Mouse (Mus musculus) C3H10T1/2 (cell line): ENCODE data around the gene Pik3ca. TPM values are rescaled to one million over a fixed set of nuclear protein-coding genes. Genes with fewer than 3 reads are reported as not detected.

ENCODE experiments used
- polyA plus RNA-seq, 2 experiments: library from polyadenylated mRNA; unstranded; fragments of >200 nt; fragmentation: generic; extraction: Trizol; gene quantifications; one replicate each; pipeline ENCODE4 v1.2.1; 2012; ENCODE audit warnings: missing spikeins in 2 of 2

The Pik3ca gene
- polyA plus RNA-seq, result 1 to 10 TPM in 1 of 2 experiments, under 1 TPM in 1; 0.51 to 7.6 TPM

DNA sequence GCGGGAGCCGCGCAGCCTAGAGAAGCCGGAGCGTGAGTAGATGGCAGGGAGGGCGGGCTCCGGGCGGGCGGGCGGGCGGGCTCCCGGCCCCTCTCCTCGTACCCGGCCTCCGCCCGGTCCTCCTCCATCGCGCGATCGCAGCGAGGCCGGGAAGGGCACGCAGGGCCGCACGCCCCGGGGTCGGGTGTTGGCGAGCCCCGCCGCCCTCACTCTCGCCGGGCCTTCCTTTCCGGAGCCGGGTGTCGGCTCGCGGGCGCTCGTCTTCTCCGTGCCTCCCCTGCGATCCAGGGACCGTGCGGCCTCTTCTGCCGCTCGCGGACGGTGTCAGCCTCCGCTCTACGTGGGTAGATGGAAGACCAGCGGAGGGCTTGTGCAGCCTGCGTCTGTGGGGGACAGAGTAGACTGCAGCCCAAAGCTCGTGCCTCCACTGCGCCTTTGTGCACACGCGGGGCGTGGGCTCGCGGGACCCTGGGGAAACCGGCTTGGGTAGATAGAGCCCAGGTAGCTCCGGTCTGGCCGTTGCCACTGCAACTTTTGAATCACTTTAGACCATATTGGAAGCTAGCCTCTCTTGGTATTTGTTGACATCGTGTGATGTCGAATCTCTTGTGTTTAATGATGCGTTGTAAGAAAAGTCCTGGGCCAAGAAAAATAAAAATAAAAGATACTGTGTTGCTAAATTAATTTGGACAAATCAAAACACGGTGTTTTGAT lies at the start of gene Pik3ca:
TSS of gene Pik3ca (plus strand) at position 211 of the 714 bp plus-strand sequence.

DNA sequence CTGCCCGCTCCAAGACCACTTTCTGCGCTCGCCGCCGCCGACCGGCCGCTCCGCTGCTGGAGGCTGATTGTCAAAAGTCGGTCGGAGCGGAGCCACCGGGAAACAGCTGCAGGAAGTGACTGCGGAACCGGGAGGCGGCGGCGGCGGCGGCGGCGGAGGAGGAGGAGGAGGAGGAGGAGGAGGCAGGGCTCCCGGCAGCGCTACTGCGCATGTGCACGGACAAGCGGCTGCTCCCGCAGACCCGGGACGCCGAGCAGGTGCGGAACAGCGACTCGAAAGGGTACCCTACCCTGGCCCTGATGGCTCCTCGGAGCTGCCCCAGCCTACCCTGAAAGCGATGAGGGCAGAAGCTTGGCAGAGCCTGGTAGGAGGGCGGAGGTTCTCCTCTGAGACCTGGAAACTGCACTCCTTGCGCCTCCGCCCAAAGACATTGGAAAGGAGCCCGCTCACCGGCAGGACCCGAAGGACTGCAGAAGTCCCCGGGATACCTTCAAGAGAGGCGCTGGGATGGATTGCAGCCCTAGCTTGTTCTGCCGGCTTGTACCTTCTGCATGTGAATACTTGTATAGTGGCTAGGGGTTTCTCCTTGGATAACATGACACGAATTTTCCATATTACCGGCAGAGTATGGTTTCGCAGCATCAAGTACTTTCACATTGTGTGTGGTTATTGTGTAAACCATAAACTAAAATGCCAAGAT lies 31.8 kb upstream of the Pik3ca start, which contains the start of gene Zmat3:
TSS of gene Zmat3 (minus strand) at position 469 of the 700 bp plus-strand sequence.

GRCm38 (mm10) chr3:32492097-32493090 lies 94.9 kb downstream of the Pik3ca start, which contains the start of gene Kcnmb3:
Gene Kcnmb3, minus strand, starts transcription at chr3:32492231.

GRCm38 (mm10) chr3:32509496-32510374 lies 112.3 kb downstream of the Pik3ca start, which contains the start of gene Zfp639:
Gene Zfp639, plus strand, starts transcription at chr3:32510259.

Other genes with a start within 250 kb of the Pik3ca start
- gene Zmat3, start 31.7 kb upstream of the Pik3ca start, polyA plus RNA-seq, result 10 to 100 TPM in 1 of 2 experiments, 1 to 10 TPM in 1; 5.1 to 12.4 TPM
- not detected for gene Kcnmb3, start 94.6 kb downstream of the Pik3ca start, polyA plus RNA-seq
- gene Zfp639, start 112.6 kb downstream of the Pik3ca start, polyA plus RNA-seq, result 10 to 100 TPM in 1 of 2 experiments, 1 to 10 TPM in 1; 2.2 to 14.6 TPM
- gene Mfn1, start 131.8 kb downstream of the Pik3ca start, polyA plus RNA-seq, result 10 to 100 TPM in 1 of 2 experiments, 1 to 10 TPM in 1; 1.1 to 11.0 TPM
- gene Gnb4, start 218.9 kb downstream of the Pik3ca start, polyA plus RNA-seq, result 1 to 10 TPM; 8.2 to 8.4 TPM